Mouse (Mus musculus) C2C12 (cell line): ENCODE data around the gene Ano1. TPM values are rescaled to one million over a fixed set of nuclear protein-coding genes. Genes with fewer than 3 reads are reported as not detected.

Experiments used
- H3K27me3 ChIP-seq: one replicate; pipeline ENCODE4 v1.6.1; 2011; ENCODE audit not compliant: control insufficient read depth, insufficient read depth, insufficient read length
- H3K36me3 ChIP-seq: one replicate; pipeline ENCODE4 v1.6.1; 2011; ENCODE audit not compliant: control insufficient read depth, insufficient read depth
- H3K4me3 ChIP-seq: one replicate; pipeline ENCODE4 v1.5.1; 2011; ENCODE audit warnings: mild to moderate bottlenecking, control low read depth; ENCODE audit not compliant: poor library complexity, insufficient read depth, severe bottlenecking
- H3K79me2 ChIP-seq: one replicate; pipeline ENCODE4 v1.6.1; 2011; ENCODE audit not compliant: control insufficient read depth, insufficient read depth
- H3K79me3 ChIP-seq: one replicate; pipeline ENCODE4 v1.6.1; 2011; ENCODE audit warnings: low read depth, control low read depth
- H3ac ChIP-seq: one replicate; pipeline ENCODE3; 2011; ENCODE audit warnings: low read depth; ENCODE audit not compliant: control insufficient read depth, insufficient read length
- CEBPB ChIP-seq: IDR thresholded peaks from one replicate; pipeline ENCODE4 v1.6.1; 2011; ENCODE audit warnings: low read depth, mild to moderate bottlenecking, control low read depth, moderate library complexity
- CTCF ChIP-seq: IDR thresholded peaks from one replicate; pipeline ENCODE4 v1.5.1; 2011; ENCODE audit not compliant: control insufficient read depth, insufficient read depth, insufficient read length
- FOSL1 ChIP-seq: IDR thresholded peaks from one replicate; pipeline ENCODE4 v1.8.0; 2011; ENCODE audit warnings: mild to moderate bottlenecking, low read length; ENCODE audit not compliant: poor library complexity, insufficient read depth, severe bottlenecking
- MAX ChIP-seq: IDR thresholded peaks from one replicate; pipeline ENCODE4 v1.6.1; 2011; ENCODE audit warnings: mild to moderate bottlenecking, control low read depth
- MYOD1 ChIP-seq: IDR thresholded peaks from one replicate; pipeline ENCODE4 v1.6.1; 2011; ENCODE audit warnings: low read depth; ENCODE audit not compliant: control insufficient read depth, insufficient read length
- MYOG ChIP-seq: IDR thresholded peaks from one replicate; pipeline ENCODE4 v1.6.1; 2011; ENCODE audit not compliant: control insufficient read depth, insufficient read length; ENCODE audit errors: extremely low read depth
- USF1 ChIP-seq: IDR thresholded peaks from one replicate; pipeline ENCODE4 v1.6.1; 2011; ENCODE audit warnings: low read depth, mild to moderate bottlenecking, control low read depth, moderate library complexity
- polyA plus RNA-seq: library from polyadenylated mRNA; unstranded; fragments of >200 nt; fragmentation: generic; extraction: Trizol; gene quantifications from one replicate; pipeline ENCODE4 v1.2.1, GENCODE M21; 2012; ENCODE audit warnings: missing spikeins

The Ano1 gene
- polyA plus RNA-seq, 1 experiment = 2.7 TPM

DNA sequence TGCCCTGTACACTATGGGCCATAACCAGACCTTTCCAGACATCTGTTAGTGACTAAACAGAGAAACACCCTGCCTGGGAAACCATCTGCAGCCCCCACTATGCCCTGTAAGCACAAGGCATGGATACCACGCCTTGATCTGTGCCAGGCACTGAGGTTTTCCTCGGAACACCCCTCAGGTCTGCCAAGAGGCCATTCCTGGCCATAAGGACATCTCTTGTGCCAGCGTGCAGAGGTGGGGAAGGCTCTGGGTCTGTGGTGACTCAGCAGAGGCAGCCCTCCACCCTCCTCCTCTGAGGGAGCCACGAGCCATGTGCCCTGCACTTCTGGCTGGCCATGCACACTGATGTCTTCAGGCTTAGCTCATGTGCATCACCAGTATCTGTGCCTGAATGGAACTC, 138.9 kb downstream of the Ano1 start:
- Histone ChIP-seq H3K79me3 (no peaks in the 10 kb centered on the region), H3K27me3 (no peaks in the 10 kb centered on the region), H3K79me2 (no peaks in the 10 kb centered on the region), H3ac (no peak overlapping the region), H3K36me3 (no peaks in the 10 kb centered on the region), H3K4me3 (no peak overlapping the region)
- TF ChIP-seq USF1 (no peak), CTCF (no peak), MYOD1 (no peak), MYOG (no peak), FOSL1 (no peak), CEBPB (no peak), MAX (no peak)

DNA sequence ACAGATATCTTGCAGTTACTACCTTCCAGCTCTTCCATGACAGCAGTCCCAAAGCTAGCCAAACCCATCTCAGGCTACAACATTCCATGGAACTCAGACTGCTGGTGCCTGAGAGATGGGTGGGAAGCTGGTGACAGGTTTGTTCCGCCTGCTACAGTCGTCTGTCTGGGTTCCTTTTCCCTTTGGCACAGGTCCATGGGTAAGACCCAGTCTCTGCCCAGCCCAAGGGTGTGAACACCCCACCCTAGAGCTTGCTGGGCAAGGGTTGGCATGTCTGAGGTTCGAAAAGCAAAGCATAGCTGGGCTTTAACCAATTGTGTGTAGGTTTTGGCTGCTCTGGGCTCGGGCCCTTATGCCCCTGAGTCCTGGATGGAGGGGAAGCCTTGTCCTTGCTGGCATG, 139.4 kb downstream of the Ano1 start:
- no peak for TF ChIP-seq CTCF
- TF ChIP-seq USF1 = no peak
- no peak for TF ChIP-seq FOSL1
- TF ChIP-seq MAX = no peak
- no peak for TF ChIP-seq CEBPB
- no peak for TF ChIP-seq MYOD1
- no peak for TF ChIP-seq MYOG
- no peaks in the 10 kb centered on the region for H3K27me3 ChIP-seq
- H3K79me2 ChIP-seq = no peaks in the 10 kb centered on the region
- no peaks in the 10 kb centered on the region for H3K79me3 ChIP-seq
- no peak overlapping the region for H3K4me3 ChIP-seq
- no peaks in the 10 kb centered on the region for H3K36me3 ChIP-seq
- no peak overlapping the region for H3ac ChIP-seq

DNA sequence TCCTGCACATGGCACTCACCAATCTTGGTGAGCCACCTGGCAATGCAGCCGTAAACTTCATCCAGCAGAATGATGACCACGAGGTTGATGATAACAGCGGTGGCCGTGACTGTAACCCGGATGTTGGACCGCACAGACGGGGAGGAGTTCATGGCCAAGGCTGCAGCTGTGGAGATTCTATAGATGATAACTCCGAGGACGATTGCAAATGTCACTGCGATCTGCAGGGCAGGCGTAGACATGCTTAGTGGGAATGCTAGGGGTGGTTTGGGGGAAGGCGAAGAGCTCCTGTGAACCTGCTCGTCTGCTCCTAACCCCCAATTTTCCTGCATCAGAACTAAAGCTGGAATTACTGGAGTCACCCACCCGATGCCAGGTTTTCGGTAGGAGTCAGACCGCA, 140.2 kb downstream of the Ano1 start:
- Histone ChIP-seq H3K36me3 (no peaks in the 10 kb centered on the region), H3K4me3 (no peak overlapping the region), H3K79me3 (no peaks in the 10 kb centered on the region), H3ac (no peak overlapping the region), H3K27me3 (no peaks in the 10 kb centered on the region), H3K79me2 (no peaks in the 10 kb centered on the region)
- no peak for TF ChIP-seq MAX
- no peak for TF ChIP-seq MYOD1
- TF ChIP-seq CEBPB = no peak
- TF ChIP-seq MYOG = no peak
- no peak for TF ChIP-seq CTCF
- TF ChIP-seq FOSL1 = no peak
- TF ChIP-seq USF1 = no peak

DNA sequence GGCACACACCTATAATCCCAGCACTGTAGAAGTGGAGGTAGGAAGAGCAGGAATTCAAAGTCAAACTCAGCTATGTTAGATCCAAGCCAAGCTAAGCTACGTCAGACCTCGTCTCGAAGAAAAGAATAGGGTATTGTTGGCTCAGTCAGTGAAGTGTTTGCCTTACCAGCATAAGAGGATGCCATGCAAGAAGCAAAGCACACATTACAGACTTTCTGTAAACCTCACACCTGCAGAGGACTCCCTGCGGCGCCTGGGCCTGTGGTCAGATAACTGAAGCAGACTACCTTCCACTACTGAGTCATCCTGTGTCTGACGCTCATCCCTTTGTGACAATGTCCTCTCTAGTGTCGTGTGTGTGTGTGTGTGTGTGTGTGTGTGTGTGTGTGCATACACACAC, 142.2 kb downstream of the Ano1 start:
- H3K27me3 ChIP-seq = no peaks in the 10 kb centered on the region
- TF ChIP-seq CEBPB (no peak), MYOD1 (no peak), MYOG (no peak), FOSL1 (no peak), USF1 (no peak)
- no peaks in the 10 kb centered on the region for H3K36me3 ChIP-seq
- H3K4me3 ChIP-seq = no peak overlapping the region
- H3K79me2 ChIP-seq = no peaks in the 10 kb centered on the region
- no peak overlapping the region for H3ac ChIP-seq
- no peaks in the 10 kb centered on the region for H3K79me3 ChIP-seq

DNA sequence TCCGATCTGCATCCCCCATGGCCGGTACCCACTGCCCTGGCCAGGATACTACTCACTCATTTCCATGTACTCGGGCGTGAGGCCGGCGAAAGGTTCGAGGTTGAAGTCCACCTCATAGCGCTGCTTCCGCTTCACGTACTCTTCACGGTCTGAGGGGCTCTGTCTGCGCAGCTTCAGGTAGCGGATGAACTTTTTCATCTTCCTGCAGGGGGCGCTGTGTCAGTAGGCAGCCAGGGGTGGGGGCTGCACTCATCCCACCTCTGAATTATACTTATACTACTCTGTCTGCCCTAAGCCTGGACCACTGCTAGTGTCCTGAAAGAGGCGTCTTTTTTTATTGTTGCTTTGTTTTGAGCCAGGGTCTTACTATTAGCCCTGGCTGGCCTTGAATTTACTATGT, 143.9 kb downstream of the Ano1 start:
- Histone ChIP-seq H3K79me3 (no peaks in the 10 kb centered on the region), H3K79me2 (no peaks in the 10 kb centered on the region), H3ac (no peak overlapping the region), H3K4me3 (no peak overlapping the region), H3K36me3 (no peaks in the 10 kb centered on the region), H3K27me3 (no peaks in the 10 kb centered on the region)
- no peak for TF ChIP-seq CEBPB

DNA sequence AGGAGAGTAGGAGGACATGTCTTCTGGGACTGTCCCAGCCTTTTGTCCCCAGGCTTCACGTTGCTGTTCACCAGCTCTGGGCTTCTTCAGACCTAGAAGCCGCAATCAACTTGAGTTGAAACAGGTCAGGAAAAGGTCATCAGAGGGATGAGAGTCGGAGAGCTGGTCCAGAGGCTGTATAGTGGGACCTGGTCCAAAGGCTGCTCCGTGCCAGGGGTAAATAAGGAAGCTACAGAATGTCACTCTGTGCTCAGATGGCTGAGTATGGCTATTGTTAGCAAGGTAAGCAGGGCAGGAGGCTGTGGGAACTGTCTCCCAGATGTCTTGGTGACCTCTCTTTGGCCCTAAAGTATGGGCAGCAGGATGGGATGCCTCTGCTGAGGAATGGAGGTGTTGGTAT, 147.0 kb downstream of the Ano1 start:
- Histone ChIP-seq H3K27me3 (no peaks in the 10 kb centered on the region), H3K36me3 (no peaks in the 10 kb centered on the region), H3K79me3 (no peaks in the 10 kb centered on the region), H3K4me3 (no peak overlapping the region), H3K79me2 (no peaks in the 10 kb centered on the region), H3ac (no peak overlapping the region)
- TF ChIP-seq USF1 (no peak), FOSL1 (no peak), MYOG (no peak), MAX (no peak), CEBPB (no peak), MYOD1 (no peak), CTCF (no peak)
